Mouse (Mus musculus) cerebellum, adult 2 months (tissue): ENCODE results near the gene Dock6.

ENCODE experiments used
- CTCF ChIP-seq: fragments of 200-500 bp; IDR thresholded peaks from 2 replicates; pipeline ENCODE4 v1.5.1; 2011; ENCODE audit warnings: low read depth, mild to moderate bottlenecking, control low read depth, low read length, moderate library complexity, borderline replicate concordance; ENCODE audit not compliant: insufficient read depth
- POLR2A ChIP-seq: fragments of 200-500 bp; IDR thresholded peaks from 2 replicates; pipeline ENCODE4 v1.6.1; 2011; ENCODE audit warnings: low read length, control low read depth, borderline replicate concordance; ENCODE audit not compliant: insufficient read depth

DNA sequence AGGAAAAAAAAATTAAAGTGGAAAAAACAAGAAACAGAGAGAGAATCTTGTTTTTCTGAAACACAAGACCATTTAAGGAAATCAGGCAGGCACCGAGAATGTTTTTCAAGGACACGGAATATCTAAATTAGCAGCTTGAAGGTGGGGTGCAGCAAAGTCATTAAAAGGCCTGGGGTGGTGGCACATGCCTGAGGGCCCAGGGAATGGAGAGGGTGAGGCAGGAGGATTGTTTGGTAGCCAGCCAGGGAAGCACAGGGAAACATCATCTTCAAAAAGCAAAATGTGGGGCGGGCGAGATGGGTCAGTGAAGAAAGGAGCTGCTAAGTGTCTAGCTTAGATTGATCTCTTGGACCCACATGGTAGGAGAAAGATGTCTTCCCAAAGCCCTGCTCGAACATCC is 64.8 kb downstream of the Dock6 start:
- TF ChIP-seq CTCF: no peak
- no peak for TF ChIP-seq POLR2A
